Mouse (Mus musculus) left cerebral cortex, postnatal 10 days (tissue): ENCODE results near the gene Serpina9. TPM values are rescaled to one million over a fixed set of nuclear protein-coding genes. Genes with fewer than 3 reads are reported as not detected.

Source experiments
- DNase-seq, 2 experiments: peaks; one replicate each; pipeline ENCODE4 v3.0.0; 2021 to 2022; ENCODE audit warnings: low spot score in 2 of 2, mixed read lengths in 1 of 2; ENCODE audit errors: extremely low spot score in 1 of 2
- intact Hi-C: fragments of 180-260 bp; cut with DNase I; formaldehyde crosslinking; loops from one replicate; pipeline ENCODE4 v1.15.1; 2025
- total RNA-seq, 2 experiments: library from RNA; stranded (reverse); gene quantifications; 2 replicates each; pipeline ENCODE4 v1.2.3; 2021

Serpina9 gene
- total RNA-seq, 2 experiments from 2014 or later = 0.22 to 1.9 TPM

DNA sequence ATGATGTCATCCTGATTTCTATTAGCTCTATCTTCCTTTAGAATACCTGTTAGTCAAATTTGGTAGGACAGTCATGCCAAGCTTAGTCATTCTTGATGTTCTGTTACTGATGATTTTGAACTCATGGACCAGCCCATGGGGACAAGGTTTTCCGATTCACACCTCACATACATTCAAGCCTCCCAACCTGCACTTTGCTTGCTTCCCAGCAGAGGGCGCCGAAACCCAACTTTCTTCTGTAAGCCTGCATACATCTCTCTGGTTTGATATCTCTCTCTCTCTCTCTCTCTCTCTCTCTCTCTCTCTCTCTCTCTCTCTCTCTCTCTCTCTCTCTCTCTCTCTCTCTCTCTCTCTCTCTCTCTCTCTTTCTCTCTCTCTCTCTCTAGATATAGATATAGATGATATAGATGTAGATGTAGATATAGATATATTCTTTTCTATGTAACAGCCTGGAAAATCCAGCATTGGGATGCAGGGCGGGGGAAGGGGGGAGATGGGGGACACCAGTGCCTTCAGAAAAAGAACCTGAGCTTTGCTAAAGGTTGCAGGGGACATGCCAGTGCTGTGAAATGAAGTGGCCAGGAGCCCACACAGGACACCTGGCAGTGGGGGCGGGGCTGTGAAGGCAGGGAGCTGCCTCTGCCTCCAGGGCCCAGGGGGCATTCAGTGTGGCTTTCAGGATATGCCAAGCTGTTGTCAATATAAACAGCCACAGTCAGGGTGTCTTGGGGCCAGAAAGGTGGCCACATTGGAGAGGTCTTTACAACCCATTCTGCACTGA lies 18.1 kb downstream of the Serpina9 start:
- intact Hi-C loops = loop anchor here (2.0 kb wide), 2 partner anchors 73 to 423 kb away; no protein-coding TSS in a partner anchor
- peak; percentile 70 to 82 for DNase-seq

- intact Hi-C loops = no loop called here
- DNase-seq = no peak
These were observed 20.6 kb downstream of the Serpina9 start for GRCm38 (mm10) chr12:103992945-103993344.

- DNase-seq = no peak
- intact Hi-C loops = no loop called here
These were observed 23.7 kb downstream of the Serpina9 start, which contains the start of gene Serpina11 for GRCm38 (mm10) chr12:103989857-103990256. Serpina11 (minus strand) TSS chr12:103989957.

DNA sequence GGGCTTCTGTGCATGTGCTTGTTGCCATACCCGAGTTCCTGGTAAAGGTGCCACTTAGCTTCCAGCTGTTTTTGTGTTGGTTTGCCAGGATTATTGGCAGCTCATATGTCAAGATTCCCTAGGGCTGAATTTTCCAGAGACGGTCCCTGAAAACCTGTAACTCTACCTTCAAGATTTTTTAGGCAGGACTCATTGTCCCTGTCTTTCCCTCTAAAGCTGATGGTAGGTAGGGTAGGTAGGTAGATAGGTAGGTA lies 24.1 kb downstream of the Serpina9 start:
- intact Hi-C loops = no loop called here
- no peak for DNase-seq

- DNase-seq = no peak
- intact Hi-C loops = no loop called here
These were observed 24.6 kb downstream of the Serpina9 start for GRCm38 (mm10) chr12:103988754-103989513.

DNA sequence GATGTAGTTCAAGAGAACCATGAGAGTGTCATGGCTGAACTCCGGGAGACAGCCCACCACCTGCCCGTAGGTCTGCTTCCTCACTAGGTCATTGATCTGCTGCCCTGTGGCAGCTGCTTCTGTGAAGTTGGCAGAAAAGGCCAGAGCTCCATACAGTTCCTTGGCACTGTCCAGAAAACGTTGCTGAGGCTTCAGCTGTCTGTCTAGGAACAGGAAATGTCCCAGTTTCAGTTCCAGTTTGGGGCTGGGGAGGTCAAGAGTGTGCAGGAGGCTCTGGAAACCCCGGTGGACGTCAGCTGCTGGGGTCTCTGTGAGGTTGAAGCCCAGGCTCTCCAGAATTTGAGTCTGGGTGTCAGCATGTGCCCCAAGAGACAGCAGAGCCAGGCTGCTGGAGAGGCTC lies 27.7 kb downstream of the Serpina9 start:
- no peak for DNase-seq
- intact Hi-C loops = no loop called here

DNA sequence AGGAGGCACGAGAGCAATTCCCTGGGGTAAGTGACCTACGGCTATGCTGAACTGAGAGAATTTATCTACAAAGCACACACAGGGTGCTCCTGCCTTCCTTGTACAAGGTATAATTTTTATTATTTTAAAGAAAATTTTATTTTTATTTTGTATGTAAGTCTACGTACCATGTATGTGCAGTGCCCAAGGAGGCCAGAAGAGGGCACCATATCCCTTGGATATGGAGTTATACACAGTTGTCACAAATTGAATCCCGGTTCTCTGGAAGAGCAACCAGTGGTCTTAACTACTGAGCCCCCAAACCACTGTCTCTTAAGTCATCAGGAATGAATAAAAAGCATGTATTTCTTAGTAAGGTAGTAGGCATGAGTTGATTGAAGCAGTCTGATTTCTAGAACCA lies 28.6 kb downstream of the Serpina9 start:
- peak; percentile 37 to 51 for DNase-seq
- intact Hi-C loops = no loop called here

- no peak for DNase-seq
These were observed 31.8 kb downstream of the Serpina9 start for GRCm38 (mm10) chr12:103981646-103982360.

DNA sequence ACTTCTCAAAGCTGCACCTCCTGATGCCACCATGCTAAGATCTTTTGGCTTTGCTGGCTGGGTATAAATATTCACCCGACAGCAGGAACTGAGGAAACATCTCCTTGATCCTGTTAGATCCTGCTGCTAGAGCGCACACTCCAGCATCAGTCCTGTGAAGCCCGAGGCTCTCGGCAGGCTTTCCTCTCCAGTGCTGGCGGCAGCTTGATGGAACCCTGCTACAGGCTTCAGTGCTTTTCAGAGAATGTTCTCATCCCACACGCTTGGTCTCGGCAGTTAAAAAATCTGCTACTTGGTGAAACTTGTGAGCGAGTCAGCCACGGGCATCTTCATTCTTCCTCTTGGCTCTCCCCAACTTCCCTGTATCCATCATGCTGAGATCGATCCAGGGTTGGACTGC lies 35.3 kb downstream of the Serpina9 start:
- intact Hi-C loops = no loop called here
- DNase-seq = no peak

More at GRCm38 (mm10) chr12:103981646-103982360, 31.8 kb downstream of the Serpina9 start:
- intact Hi-C loops = no loop called here

- no peak for DNase-seq
- intact Hi-C loops = no loop called here
These were observed 35.7 kb downstream of the Serpina9 start for GRCm38 (mm10) chr12:103977846-103978245.

- intact Hi-C loops = no loop called here
- no peak for DNase-seq
These were observed 36.5 kb downstream of the Serpina9 start for GRCm38 (mm10) chr12:103977060-103977459.

DNA sequence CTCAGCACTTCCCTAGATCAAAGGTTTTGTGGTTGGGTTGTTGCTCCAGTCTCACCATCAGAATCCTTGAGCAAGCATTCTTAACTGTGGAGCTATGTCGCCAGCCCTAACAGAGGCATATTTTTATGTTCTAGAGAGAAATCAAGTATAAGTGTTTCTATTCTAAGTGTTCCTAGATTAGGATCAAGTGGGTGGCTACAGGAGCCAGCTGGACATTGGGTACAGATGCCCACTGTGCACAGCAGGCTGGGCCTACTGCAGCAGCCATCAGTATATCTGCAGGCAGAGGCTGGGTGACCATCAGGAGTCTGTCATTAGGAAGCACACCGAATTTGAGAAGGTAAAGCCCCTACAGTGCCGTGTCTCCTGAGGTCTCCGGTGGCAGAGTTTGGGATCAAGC lies 42.5 kb downstream of the Serpina9 start:
- no peak for DNase-seq

DNA sequence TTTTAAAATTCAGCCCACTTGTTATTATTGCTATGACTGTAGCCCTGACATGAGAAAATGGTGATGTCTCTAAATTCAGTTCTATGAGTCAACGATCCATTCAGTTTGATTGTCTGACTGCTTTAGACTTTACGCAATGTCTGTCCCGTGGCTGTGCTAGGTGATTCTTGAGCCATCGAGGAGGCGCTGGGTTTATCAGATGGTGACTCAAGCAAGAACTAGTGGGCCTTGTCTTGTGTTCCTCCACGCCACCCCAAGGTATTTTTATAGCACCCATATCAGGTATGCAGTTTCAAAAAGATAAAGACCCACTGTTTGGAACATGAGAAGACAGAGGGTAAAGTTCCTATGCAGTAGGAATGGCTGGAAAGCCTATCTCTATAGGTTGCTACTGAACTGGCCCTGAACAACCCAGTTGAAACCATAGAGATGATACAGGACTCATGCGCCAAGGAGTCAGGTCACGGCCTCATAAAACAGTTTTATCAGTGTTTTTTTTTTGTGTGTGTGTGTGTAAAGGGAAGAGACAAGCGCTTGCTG lies 43.9 kb downstream of the Serpina9 start:
- intact Hi-C loops = no loop called here
- no peak for DNase-seq

More for the DNA sequence above, 42.5 kb downstream of the Serpina9 start:
- intact Hi-C loops = no loop called here

DNA sequence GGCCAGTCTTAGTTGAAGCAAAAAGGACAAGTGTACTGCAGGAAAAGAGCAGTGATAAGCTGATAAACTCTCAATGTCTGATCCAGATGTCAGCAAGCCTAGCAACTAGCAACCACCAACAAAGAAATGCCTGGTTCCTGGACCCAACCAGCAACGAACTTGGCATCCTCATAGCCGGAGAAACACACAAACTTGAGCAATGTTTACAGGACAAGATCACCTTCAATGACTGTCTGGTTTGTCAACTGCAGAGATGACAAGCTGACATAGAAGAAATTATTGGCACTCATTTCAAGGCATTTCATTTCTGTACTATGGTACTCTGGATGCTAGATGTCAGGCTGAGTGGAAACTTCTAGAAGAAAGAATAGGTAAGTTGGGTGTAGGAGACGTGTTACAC lies 46.8 kb downstream of the Serpina9 start:
- no peak for DNase-seq
- intact Hi-C loops = no loop called here

DNA sequence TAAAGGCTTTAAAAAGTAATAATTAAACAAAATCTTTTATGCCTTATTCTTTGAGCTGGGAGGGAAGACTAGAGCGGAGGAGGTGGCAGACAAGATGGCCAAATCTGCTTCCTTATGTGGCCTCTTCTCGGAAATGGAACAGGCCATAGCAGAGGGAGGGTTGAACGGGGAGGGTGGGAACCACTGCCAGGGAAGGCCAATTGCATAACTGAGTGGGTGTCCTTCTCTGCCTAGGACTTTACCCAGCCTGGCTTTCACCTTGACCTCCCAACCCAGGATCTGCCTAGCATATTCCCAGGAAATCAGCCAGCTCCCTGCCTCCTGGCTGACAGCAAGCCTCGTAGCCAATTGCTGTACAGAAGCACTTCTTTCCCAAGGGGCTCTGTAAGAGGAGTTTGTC lies 50.3 kb downstream of the Serpina9 start:
- no peak for DNase-seq
- intact Hi-C loops = no loop called here

GRCm38 (mm10) chr12:103962860-103963259 lies 50.7 kb downstream of the Serpina9 start:
- intact Hi-C loops = no loop called here

GRCm38 (mm10) chr12:103962337-103962736 lies 51.2 kb downstream of the Serpina9 start:
- DNase-seq = no peak

More at GRCm38 (mm10) chr12:103962860-103963259, 50.7 kb downstream of the Serpina9 start:
- DNase-seq = no peak

DNA sequence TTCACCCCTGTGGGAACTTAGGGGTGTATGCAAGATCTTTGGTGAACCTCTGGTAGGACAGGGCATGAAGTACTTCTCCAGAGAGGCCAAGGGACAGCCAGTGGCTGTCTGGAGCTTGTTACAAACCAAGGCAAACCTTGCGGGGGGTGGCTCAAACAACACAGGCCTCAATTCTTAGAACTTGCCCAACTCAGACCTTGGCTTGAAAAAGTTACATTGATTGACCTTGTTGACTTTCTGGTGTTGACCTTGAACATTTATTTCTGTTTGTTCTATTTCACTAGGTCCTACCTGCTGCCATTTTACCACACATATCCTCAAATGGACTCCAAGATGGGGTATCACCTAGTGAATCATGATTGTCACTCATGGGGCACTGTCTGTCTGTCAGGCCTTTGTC lies 51.8 kb downstream of the Serpina9 start:
- intact Hi-C loops = no loop called here

More at GRCm38 (mm10) chr12:103962337-103962736, 51.2 kb downstream of the Serpina9 start:
- intact Hi-C loops = no loop called here

GRCm38 (mm10) chr12:103958798-103959197 lies 54.8 kb downstream of the Serpina9 start, which contains the start of gene Serpina1e:
Serpina1e (minus strand) TSS chr12:103958975.
- no peak for DNase-seq
- intact Hi-C loops = no loop called here

More for the DNA sequence above, 51.8 kb downstream of the Serpina9 start:
- no peak for DNase-seq
